Mouse (Mus musculus) lung, embryonic 16.5 days (tissue): Measurements from ENCODE around the gene Catsperg1. TPM values are rescaled to one million over a fixed set of nuclear protein-coding genes. Genes with fewer than 3 reads are reported as not detected.
A peak's percentile ranks its signal among the peaks of the same experiment; 100 is the strongest.
"Not testable (repeated sequence)": the region's sequence is repeated elsewhere in the genome, so short reads cannot be mapped to it uniquely, and the experiment has no call there.

Source experiments
- ATAC-seq: fragments of 200-750 bp; cut with Nextera tagmentation; 2 replicates; pipeline ENCODE4 v1.8.0; 2017; ENCODE audit warnings: low read depth, mild to moderate bottlenecking, moderate library complexity
- H3K27ac ChIP-seq: fragments of 300-500 bp; sonication (generic); 2 replicates; pipeline ENCODE4 v1.5.1; 2014; ENCODE audit warnings: mild to moderate bottlenecking, control low read depth, low read length
- H3K27me3 ChIP-seq: fragments of 300-500 bp; sonication (generic); 2 replicates; pipeline ENCODE4 v1.6.1; 2014; ENCODE audit warnings: low read depth, low read length, mixed read lengths; ENCODE audit not compliant: control insufficient read depth, insufficient read depth
- H3K36me3 ChIP-seq: fragments of 300-500 bp; sonication (generic); 2 replicates; pipeline ENCODE4 v1.6.1; 2014; ENCODE audit warnings: low read length; ENCODE audit not compliant: control insufficient read depth, insufficient read depth
- H3K4me1 ChIP-seq: fragments of 300-500 bp; sonication (generic); replicated peaks from 2 replicates; pipeline ENCODE4 v1.6.1; 2014; ENCODE audit warnings: low read length, mixed read lengths; ENCODE audit not compliant: control insufficient read depth, insufficient read depth
- H3K4me2 ChIP-seq: fragments of 300-500 bp; sonication (generic); 2 replicates; pipeline ENCODE4 v1.6.1; 2014; ENCODE audit warnings: low read depth, low read length, control low read depth
- H3K4me3 ChIP-seq: fragments of 300-500 bp; sonication (generic); 2 replicates; pipeline ENCODE4 v1.5.1; 2014; ENCODE audit warnings: mild to moderate bottlenecking, low read length, control low read depth
- H3K9ac ChIP-seq: fragments of 300-500 bp; sonication (generic); 2 replicates; pipeline ENCODE4 v1.6.1; 2014; ENCODE audit warnings: low read length, control low read depth
- H3K9me3 ChIP-seq: fragments of 300-500 bp; sonication (generic); 2 replicates; pipeline ENCODE4 v1.6.1; 2016; ENCODE audit warnings: low read length; ENCODE audit not compliant: control insufficient read depth
- WGBS: fragments of 180-500 bp; shearing (Covaris S2); extraction: QIAGEN DNeasy Blood & Tissue Kit; methylation state at CpG from one replicate; pipeline ENCODE4 v1.1.7; 2014; 5-methylcytosine and 5-hydroxymethylcytosine counted together
- polyA plus RNA-seq: library from polyadenylated mRNA; unstranded; fragments of >200 nt; fragmentation: Nextera tagmentation; extraction: Ambion mirVana; gene quantifications from 2 replicates; pipeline ENCODE4 v1.2.1, GENCODE M21; 2015

The Catsperg1 gene
- polyA plus RNA-seq, 1 experiment from 2014 or later = 1.7 TPM

- H3K9me3 ChIP-seq = no peaks in the 10 kb centered on the region
- peak overlapping the region; percentile 96 for H3K4me2 ChIP-seq
- WGBS = 8% methylated on average over 31 of the region's 37 CpGs
- no peaks in the 10 kb centered on the region; the same call in 1 of the 2 replicates for H3K4me1 ChIP-seq
- H3K4me3 ChIP-seq = peak overlapping the region; percentile 85
- ATAC-seq = peak; percentile 94
- H3K27ac ChIP-seq = peak overlapping the region; percentile 85
- H3K36me3 ChIP-seq = no peaks in the 10 kb centered on the region
- H3K9ac ChIP-seq = peak overlapping the region; percentile 85
- peaks cover 17% of the 10 kb centered on the region for H3K27me3 ChIP-seq
Observed at GRCm38 (mm10) chr7:29155196-29155837, 58.5 kb downstream of the Catsperg1 start.

DNA sequence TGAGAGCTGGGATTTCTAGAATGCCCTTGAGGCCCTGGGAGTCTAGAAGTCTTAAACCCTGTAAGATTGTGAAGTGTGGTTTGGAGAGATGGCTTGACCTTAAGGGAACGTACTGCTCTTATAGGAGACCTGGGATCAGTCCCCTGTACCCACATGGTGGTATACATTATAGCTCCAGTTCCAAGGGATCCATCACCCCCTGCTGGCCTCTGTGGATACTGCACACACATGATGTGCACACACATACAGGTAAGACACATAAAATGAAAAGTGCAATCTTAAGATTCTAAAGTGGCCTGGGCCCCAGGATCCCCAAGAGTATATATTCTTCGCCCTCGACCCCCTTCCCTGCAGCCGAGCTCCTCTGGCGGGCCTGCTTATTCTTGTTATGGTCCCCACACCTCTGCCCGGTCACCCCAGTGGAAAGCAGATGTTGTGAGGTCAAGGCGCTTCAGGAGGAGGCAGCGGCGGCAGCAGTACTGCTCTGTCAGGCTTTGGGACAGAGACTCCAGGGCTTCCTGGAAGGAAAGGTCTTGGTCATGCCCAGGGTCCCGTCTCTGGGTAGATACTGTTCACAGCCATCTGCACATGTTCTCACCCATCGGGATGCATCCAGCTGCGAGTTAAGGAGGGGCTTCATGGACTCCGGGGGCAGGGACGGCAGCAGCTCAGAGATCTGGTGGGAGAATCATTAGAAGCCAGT, 59.7 kb downstream of the Catsperg1 start:
- ATAC-seq = no peak
- WGBS = 93% methylated on average over 14 of the region's 14 CpGs
- Histone ChIP-seq H3K9me3 (no peaks in the 10 kb centered on the region), H3K27ac (no peak overlapping the region), H3K4me1 (no peaks in the 10 kb centered on the region; the same call in 1 of the 2 replicates), H3K27me3 (peaks cover 11% of the 10 kb centered on the region), H3K4me2 (no peak overlapping the region), H3K36me3 (no peaks in the 10 kb centered on the region), H3K9ac (no peak overlapping the region), H3K4me3 (no peak overlapping the region)

DNA sequence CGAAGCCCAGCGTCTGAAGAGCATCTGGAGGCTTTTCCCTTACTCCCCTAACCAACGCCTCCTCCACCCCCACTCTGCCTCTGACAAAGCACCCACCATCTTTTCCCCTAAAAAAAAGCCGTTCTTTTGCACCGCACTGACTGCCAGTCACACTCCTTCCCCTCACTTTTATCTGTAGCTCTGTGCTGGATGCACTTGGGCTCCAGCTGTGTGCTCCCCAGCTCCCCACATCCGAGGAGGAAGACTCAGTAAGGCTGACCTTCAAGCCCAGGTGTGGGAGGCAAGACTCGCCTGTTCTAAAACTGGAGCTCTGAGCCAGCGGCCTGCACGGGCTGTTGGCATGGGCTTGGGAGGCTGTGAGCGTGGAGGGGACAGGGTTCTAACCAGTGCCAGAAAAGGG, 62.3 kb downstream of the Catsperg1 start:
- no peaks in the 10 kb centered on the region; the same call in 1 of the 2 replicates for H3K4me1 ChIP-seq
- no peak for ATAC-seq
- no peak overlapping the region for H3K4me3 ChIP-seq
- 57% methylated on average over 10 of the region's 10 CpGs for WGBS
- H3K9me3 ChIP-seq = no peaks in the 10 kb centered on the region
- H3K4me2 ChIP-seq = no peak overlapping the region
- H3K36me3 ChIP-seq = no peaks in the 10 kb centered on the region
- no peak overlapping the region for H3K9ac ChIP-seq
- H3K27ac ChIP-seq = no peak overlapping the region
- H3K27me3 ChIP-seq = no peaks in the 10 kb centered on the region

DNA sequence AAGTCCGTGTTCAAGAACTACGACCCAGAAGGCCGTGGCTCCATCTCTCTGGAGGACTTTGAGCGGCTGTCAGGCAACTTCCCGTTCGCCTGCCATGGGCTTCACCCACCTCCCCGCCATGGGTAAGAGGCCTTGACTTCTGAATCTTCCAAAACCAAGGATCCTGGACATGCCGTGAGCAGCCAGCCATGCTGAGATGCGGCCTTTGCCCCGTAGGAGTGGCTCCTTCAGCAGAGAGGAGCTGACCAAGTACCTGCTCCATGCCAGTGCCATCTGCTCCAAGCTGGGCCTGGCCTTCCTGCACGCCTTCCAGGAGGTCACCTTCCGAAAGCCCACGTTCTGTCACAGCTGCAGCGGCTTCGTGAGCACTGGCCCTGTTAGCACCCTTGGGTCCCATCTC, 65.1 kb downstream of the Catsperg1 start:
- Histone ChIP-seq H3K27ac (no peak overlapping the region), H3K4me1 (no peaks in the 10 kb centered on the region), H3K4me3 (no peak overlapping the region), H3K9ac (no peak overlapping the region), H3K27me3 (no peaks in the 10 kb centered on the region), H3K36me3 (no peaks in the 10 kb centered on the region), H3K9me3 (no peaks in the 10 kb centered on the region), H3K4me2 (no peak overlapping the region)
- ATAC-seq = no peak
- WGBS = 91% methylated on average over 15 of the region's 15 CpGs

- 70% methylated on average over 7 of the region's 7 CpGs for WGBS
- no peak overlapping the region for H3K4me2 ChIP-seq
- ATAC-seq = no peak
- H3K9ac ChIP-seq = no peak overlapping the region
- H3K4me3 ChIP-seq = no peak overlapping the region
- H3K27ac ChIP-seq = no peak overlapping the region
- H3K9me3 ChIP-seq = no peaks in the 10 kb centered on the region
- H3K27me3 ChIP-seq = no peaks in the 10 kb centered on the region
- no peaks in the 10 kb centered on the region for H3K36me3 ChIP-seq
- H3K4me1 ChIP-seq = no peaks in the 10 kb centered on the region
Observed at GRCm38 (mm10) chr7:29146625-29147367, 67.0 kb downstream of the Catsperg1 start.

- Histone ChIP-seq H3K4me3 (no peak overlapping the region), H3K27ac (no peak overlapping the region), H3K4me1 (no peaks in the 10 kb centered on the region), H3K4me2 (no peak overlapping the region), H3K36me3 (no peaks in the 10 kb centered on the region), H3K9me3 (no peaks in the 10 kb centered on the region), H3K9ac (no peak overlapping the region), H3K27me3 (no peaks in the 10 kb centered on the region)
- ATAC-seq = no peak
- 90% methylated on average over 4 of the region's 4 CpGs for WGBS
Observed at GRCm38 (mm10) chr7:29144006-29144405, 69.8 kb downstream of the Catsperg1 start.

DNA sequence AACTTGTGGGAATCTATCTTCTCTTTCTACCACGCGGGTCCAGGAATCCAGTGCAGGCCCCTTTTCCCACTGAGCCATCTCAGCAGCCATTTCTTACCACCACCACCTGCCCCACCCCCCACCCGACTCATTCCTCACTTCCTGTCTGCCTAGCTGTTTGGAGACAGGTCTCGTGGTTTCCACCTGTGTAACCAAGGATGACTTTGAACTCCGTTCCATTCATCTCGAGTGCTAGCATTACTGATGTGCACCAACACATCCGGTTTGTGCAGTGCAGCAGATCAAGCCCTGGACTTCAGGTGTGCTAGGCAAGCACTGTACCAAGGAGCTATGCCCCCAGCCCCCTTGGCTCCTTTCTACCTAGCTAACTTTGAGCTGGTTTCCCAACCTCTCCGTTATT, 72.4 kb downstream of the Catsperg1 start:
- no peak overlapping the region for H3K4me3 ChIP-seq
- H3K36me3 ChIP-seq = no peaks in the 10 kb centered on the region
- WGBS = 58% methylated on average over 8 of the region's 8 CpGs
- no peak overlapping the region for H3K4me2 ChIP-seq
- no peaks in the 10 kb centered on the region for H3K4me1 ChIP-seq
- H3K9me3 ChIP-seq = no peaks in the 10 kb centered on the region
- H3K27me3 ChIP-seq = no peaks in the 10 kb centered on the region
- no peak for ATAC-seq
- no peak overlapping the region for H3K9ac ChIP-seq
- no peak overlapping the region for H3K27ac ChIP-seq

- not testable (repeated sequence) for H3K4me3 ChIP-seq, H3K4me2 ChIP-seq, ATAC-seq, H3K9me3 ChIP-seq, H3K9ac ChIP-seq, H3K27ac ChIP-seq, H3K27me3 ChIP-seq, H3K36me3 ChIP-seq, H3K4me1 ChIP-seq
- 87% methylated on average over 3 of the region's 4 CpGs for WGBS
Observed at GRCm38 (mm10) chr7:29139237-29139636, 74.6 kb downstream of the Catsperg1 start.

DNA sequence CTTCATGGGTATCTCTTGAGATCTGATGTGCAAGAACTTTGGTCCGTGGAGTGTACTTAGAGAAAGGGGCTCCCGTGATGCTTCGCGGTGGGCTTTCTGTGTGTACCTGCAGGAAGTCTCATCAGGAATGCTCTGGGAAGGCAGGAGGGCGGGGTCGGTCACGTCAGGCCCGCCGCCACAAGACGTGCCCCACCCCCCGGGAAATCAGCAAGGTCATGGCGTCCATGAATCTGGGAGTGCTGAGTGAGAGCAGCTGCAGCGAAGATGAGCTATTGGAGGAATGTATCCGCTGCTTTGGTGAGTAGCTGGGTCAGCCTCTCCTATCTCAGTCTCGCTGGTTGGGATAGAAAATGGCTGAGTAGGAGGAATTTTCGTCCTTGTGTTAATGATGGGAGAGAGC, 76.4 kb downstream of the Catsperg1 start:
- H3K9me3 ChIP-seq = no peaks in the 10 kb centered on the region
- no peak overlapping the region for H3K27ac ChIP-seq
- H3K27me3 ChIP-seq = no peaks in the 10 kb centered on the region
- no peak overlapping the region for H3K9ac ChIP-seq
- H3K36me3 ChIP-seq = no peaks in the 10 kb centered on the region
- no peak overlapping the region for H3K4me3 ChIP-seq
- ATAC-seq = no peak
- peaks cover 6% of the 10 kb centered on the region; the same call in 1 of the 2 replicates for H3K4me1 ChIP-seq
- 39% methylated on average over 16 of the region's 16 CpGs for WGBS
- H3K4me2 ChIP-seq = no peak overlapping the region
